Mouse (Mus musculus) liver, adult 2 months (tissue): ENCODE measurements around the gene Msx3. TPM values are rescaled to one million over a fixed set of nuclear protein-coding genes. Genes with fewer than 3 reads are reported as not detected.

ENCODE experiments used
- DNase-seq: peaks from one replicate; pipeline ENCODE4 v3.0.0-alpha.2; 2011; ENCODE audit warnings: low read depth, low spot score; ENCODE audit errors: extremely low read depth
- H3K27ac ChIP-seq: fragments of 200-500 bp; replicated peaks from 2 replicates; pipeline ENCODE4 v1.5.1; 2012; ENCODE audit warnings: low read depth, mild to moderate bottlenecking, control low read depth, inconsistent platforms, low read length; ENCODE audit not compliant: insufficient read depth
- H3K27me3 ChIP-seq: fragments of 200-500 bp; 2 replicates; pipeline ENCODE4 v1.6.1; 2012; ENCODE audit warnings: mild to moderate bottlenecking, moderate library complexity, low read length, inconsistent platforms; ENCODE audit not compliant: control insufficient read depth, insufficient read depth
- H3K36me3 ChIP-seq: fragments of 200-500 bp; 2 replicates; pipeline ENCODE4 v1.6.1; 2012; ENCODE audit warnings: low read length, inconsistent platforms; ENCODE audit not compliant: control insufficient read depth, insufficient read depth
- H3K4me1 ChIP-seq: fragments of 200-500 bp; 2 replicates; pipeline ENCODE4 v1.6.1; 2011; ENCODE audit warnings: low read length; ENCODE audit not compliant: control insufficient read depth, insufficient read depth
- H3K4me3 ChIP-seq: fragments of 200-500 bp; 2 replicates; pipeline ENCODE4 v1.5.1; 2011; ENCODE audit warnings: low read depth, mild to moderate bottlenecking, control low read depth, low read length, moderate library complexity; ENCODE audit not compliant: insufficient read depth
- H3K79me2 ChIP-seq: fragments of 200-500 bp; 2 replicates; pipeline ENCODE4 v1.6.1; 2012; ENCODE audit warnings: inconsistent platforms, mild to moderate bottlenecking, low read length, moderate library complexity; ENCODE audit not compliant: control insufficient read depth, insufficient read depth
- H3K9ac ChIP-seq: fragments of 200-500 bp; 2 replicates; pipeline ENCODE4 v1.6.1; 2012; ENCODE audit warnings: low read depth, mild to moderate bottlenecking, control low read depth, inconsistent platforms, low read length
- CTCF ChIP-seq: fragments of 200-500 bp; IDR thresholded peaks from 2 replicates; pipeline ENCODE4 v1.5.1; 2011; ENCODE audit warnings: low read depth, low read length, control low read depth
- POLR2A ChIP-seq: fragments of 200-500 bp; IDR thresholded peaks from 2 replicates; pipeline ENCODE4 v1.6.1; 2011; ENCODE audit warnings: low read length, control low read depth; ENCODE audit not compliant: insufficient read depth; ENCODE audit errors: extremely low read depth
- WGBS: fragments of 180-500 bp; shearing (Covaris S2); methylation state at CpG from one replicate; pipeline ENCODE4 v1.1.7; 2018; 5-methylcytosine and 5-hydroxymethylcytosine counted together
- polyA plus RNA-seq: library from polyadenylated mRNA; depleted of rRNA; stranded (reverse); fragments of >200 nt; gene quantifications from 2 replicates; pipeline ENCODE4 v1.2.3, GENCODE M21; 2012
- total RNA-seq: library from RNA; depleted of rRNA; stranded (reverse); fragments of >200 nt; gene quantifications from 2 replicates; pipeline ENCODE4 v1.2.3, GENCODE M21; 2014

Gene Msx3
- total and polyA plus RNA-seq, 2 experiments, result not detected

GRCm38 (mm10) chr7:140036281-140037170 lies 12.4 kb downstream of the Msx3 start, which contains the start of the genes Zfp511 and Tubgcp2:
Gene Zfp511 (plus strand): TSS chr7:140036391.
Gene Tubgcp2 (minus strand): TSS chr7:140036669.
- H3K79me2 ChIP-seq, result no peaks in the 10 kb centered on the region
- H3K9ac ChIP-seq, result peak within 1 kb of the TSS; percentile 81

GRCm38 (mm10) chr7:140035456-140035855 lies 13.4 kb downstream of the Msx3 start:
- H3K79me2 ChIP-seq, result no peaks in the 10 kb centered on the region
- DNase-seq, result no peak
- peak overlapping the region; percentile 83; the same call in 1 of the 2 replicates for H3K4me3 ChIP-seq
- H3K36me3 ChIP-seq, result peaks cover 2% of the 10 kb centered on the region; the same call in 1 of the 2 replicates
- H3K4me1 ChIP-seq, result peaks cover 10% of the 10 kb centered on the region
- peak overlapping the region; percentile 75 for H3K9ac ChIP-seq
- WGBS, result 29% methylated on average over 7 of the region's 7 CpGs
- TF ChIP-seq POLR2A (no peak), CTCF (no peak)
- no peaks in the 10 kb centered on the region for H3K27me3 ChIP-seq
- H3K27ac ChIP-seq, result no peak overlapping the region

More at GRCm38 (mm10) chr7:140036281-140037170, 12.4 kb downstream of the Msx3 start, which contains the start of the genes Zfp511 and Tubgcp2:
- Histone ChIP-seq H3K36me3 (peaks cover 2% of the 10 kb centered on the region; the same call in 1 of the 2 replicates), H3K4me3 (peak within 1 kb of the TSS; percentile 83), H3K27ac (peak within 1 kb of the TSS; percentile 70), H3K4me1 (peaks cover 10% of the 10 kb centered on the region), H3K27me3 (no peaks in the 10 kb centered on the region)
- peak; percentile 90 for DNase-seq
- 2% methylated on average over 69 of the region's 69 CpGs for WGBS
- no peak for TF ChIP-seq POLR2A
- TF ChIP-seq CTCF, result no peak

GRCm38 (mm10) chr7:140033386-140033785 lies 15.5 kb downstream of the Msx3 start:
- H3K27me3 ChIP-seq, result no peaks in the 10 kb centered on the region
- peaks cover 10% of the 10 kb centered on the region for H3K4me1 ChIP-seq
- H3K79me2 ChIP-seq, result no peaks in the 10 kb centered on the region
- no peak for TF ChIP-seq POLR2A
- no peak for TF ChIP-seq CTCF
- no peak overlapping the region for H3K4me3 ChIP-seq
- H3K9ac ChIP-seq, result no peak overlapping the region
- DNase-seq, result no peak
- peaks cover 21% of the 10 kb centered on the region for H3K36me3 ChIP-seq
- no peak overlapping the region for H3K27ac ChIP-seq
- 95% methylated on average over 9 of the region's 9 CpGs for WGBS

DNA sequence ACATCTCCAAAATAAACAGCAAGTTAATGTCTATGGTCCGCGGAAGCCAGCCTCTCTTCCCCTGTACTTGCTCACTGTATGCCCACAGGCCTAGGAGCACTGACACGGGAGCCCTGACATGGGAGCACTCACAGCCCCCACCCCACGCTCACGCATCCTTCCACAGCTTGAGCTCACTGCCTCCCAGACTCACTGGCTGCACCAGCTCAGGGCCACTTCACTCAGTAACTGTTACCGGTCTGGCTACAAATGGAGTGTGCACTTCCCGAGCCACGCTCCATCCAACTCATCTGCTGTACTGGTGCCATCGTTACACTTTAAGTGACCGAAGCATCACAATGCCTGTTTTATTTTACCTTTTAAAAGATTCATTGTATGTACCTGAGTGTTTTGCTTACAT lies 16.5 kb downstream of the Msx3 start:
- no peak overlapping the region for H3K9ac ChIP-seq
- TF ChIP-seq POLR2A, result no peak
- TF ChIP-seq CTCF, result no peak
- H3K36me3 ChIP-seq, result peaks cover 25% of the 10 kb centered on the region
- H3K79me2 ChIP-seq, result no peaks in the 10 kb centered on the region
- H3K27me3 ChIP-seq, result no peaks in the 10 kb centered on the region
- H3K4me1 ChIP-seq, result peaks cover 10% of the 10 kb centered on the region
- no peak overlapping the region for H3K27ac ChIP-seq
- no peak for DNase-seq
- 98% methylated on average over 10 of the region's 10 CpGs for WGBS
- no peak overlapping the region for H3K4me3 ChIP-seq

DNA sequence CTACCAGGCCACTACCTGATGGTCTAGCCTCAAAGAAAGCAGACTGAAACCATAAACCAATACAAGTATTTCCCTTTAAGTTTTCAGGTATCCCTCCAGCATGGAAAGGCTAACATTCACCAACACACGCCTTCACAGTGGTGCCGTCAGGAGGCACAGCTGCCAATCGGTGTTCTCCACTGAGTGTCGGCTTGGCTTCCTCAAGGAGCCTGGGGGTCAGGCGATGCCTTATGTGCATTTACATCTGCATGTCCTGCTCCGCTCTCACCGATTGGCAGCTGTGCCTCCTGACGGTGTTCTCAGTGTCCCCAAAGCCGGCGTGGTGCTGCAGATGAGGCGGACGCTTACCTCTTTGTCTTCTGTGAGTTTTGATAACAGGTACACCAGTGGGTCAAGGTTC lies 17.1 kb downstream of the Msx3 start:
- DNase-seq, result no peak
- 96% methylated on average over 12 of the region's 12 CpGs for WGBS
- no peak overlapping the region for H3K9ac ChIP-seq
- TF ChIP-seq CTCF (no peak), POLR2A (no peak)
- peaks cover 6% of the 10 kb centered on the region for H3K4me1 ChIP-seq
- H3K27me3 ChIP-seq, result no peaks in the 10 kb centered on the region
- H3K27ac ChIP-seq, result no peak overlapping the region
- H3K79me2 ChIP-seq, result no peaks in the 10 kb centered on the region
- H3K36me3 ChIP-seq, result peaks cover 25% of the 10 kb centered on the region
- no peak overlapping the region for H3K4me3 ChIP-seq

- Histone ChIP-seq H3K27ac (no peak overlapping the region), H3K4me3 (no peak overlapping the region), H3K79me2 (no peaks in the 10 kb centered on the region), H3K27me3 (no peaks in the 10 kb centered on the region), H3K36me3 (peaks cover 3% of the 10 kb centered on the region; the same call in 1 of the 2 replicates), H3K4me1 (no peaks in the 10 kb centered on the region), H3K9ac (no peak overlapping the region)
- DNase-seq, result no peak
- 97% methylated on average over 17 of the region's 17 CpGs for WGBS
- TF ChIP-seq CTCF (no peak), POLR2A (no peak)
Measured at GRCm38 (mm10) chr7:140011336-140011735, 37.6 kb downstream of the Msx3 start.
